Mouse (Mus musculus): Measurements from ENCODE around the gene Car8. TPM values are rescaled to one million over a fixed set of nuclear protein-coding genes. Genes with fewer than 3 reads are reported as not detected.

The Car8 gene
- total RNA-seq (2021) = 1 to 10 TPM; 2.8 to 3.8 TPM
- long read RNA-seq, experiment 1, partial matches to known transcripts = 0 of 2 reads
- long read RNA-seq, experiment 1, other reads (novel, unspliced or antisense) = 0 of 2 reads
- long read RNA-seq, experiment 2, partial matches to known transcripts = 0 of 2 reads
- long read RNA-seq, experiment 2, other reads (novel, unspliced or antisense) = 0 of 2 reads

- no peak for TF ChIP-seq CTCF (conservative IDR thresholded peaks at IDR 0.05)
- no peak within 1 kb of the TSS for H3K27ac ChIP-seq
- peak in 1 of 2 experiments; percentile 12 for DNase-seq (ENCODE audit: low spot score in 2 of 2)
- peak within 1 kb of the TSS; percentile 70 for H3K4me3 ChIP-seq
These were observed at the start of gene Car8 for GRCm38 (mm10) chr4:8238560-8239305. Car8 (minus strand) TSS chr4:8239041.

- Histone ChIP-seq H3K27ac (no peak overlapping the region), H3K4me3 (no peak overlapping the region)
- no peak for DNase-seq (ENCODE audit: low spot score in 2 of 2)
- no peak for TF ChIP-seq CTCF (conservative IDR thresholded peaks at IDR 0.05)
These were observed 46.1 kb upstream of the Car8 start for GRCm38 (mm10) chr4:8284934-8285333.

- DNase-seq (ENCODE audit: low spot score in 2 of 2) = no peak
- TF ChIP-seq CTCF (conservative IDR thresholded peaks at IDR 0.05) = no peak
These were observed 39.3 kb upstream of the Car8 start for GRCm38 (mm10) chr4:8278159-8278558.

GRCm38 (mm10) chr4:8249805-8250204 lies 11.0 kb upstream of the Car8 start:
- no peak for DNase-seq (ENCODE audit: low spot score in 2 of 2)
- Histone ChIP-seq H3K4me3 (no peak overlapping the region), H3K27ac (no peak overlapping the region)
- no peak for TF ChIP-seq CTCF (conservative IDR thresholded peaks at IDR 0.05)

More at GRCm38 (mm10) chr4:8278159-8278558, 39.3 kb upstream of the Car8 start:
- H3K4me3 ChIP-seq = no peak overlapping the region
- H3K27ac ChIP-seq = no peak overlapping the region

GRCm38 (mm10) chr4:8245495-8246063 lies 6.7 kb upstream of the Car8 start:
- H3K27ac ChIP-seq = no peak overlapping the region
- no peak for TF ChIP-seq CTCF (conservative IDR thresholded peaks at IDR 0.05)
- no peak overlapping the region for H3K4me3 ChIP-seq
- DNase-seq (ENCODE audit: low spot score in 2 of 2) = no peak

- TF ChIP-seq CTCF (conservative IDR thresholded peaks at IDR 0.05) = no peak
- Histone ChIP-seq H3K4me3 (no peak overlapping the region), H3K27ac (no peak overlapping the region)
- DNase-seq (ENCODE audit: low spot score in 2 of 2) = no peak
These were observed 6.2 kb upstream of the Car8 start for GRCm38 (mm10) chr4:8245062-8245461.

GRCm38 (mm10) chr4:8239699-8240098 lies 858 bp upstream of the Car8 start:
- H3K4me3 ChIP-seq = no peak overlapping the region

GRCm38 (mm10) chr4:8239306-8239670 lies 447 bp upstream of the Car8 start:
- TF ChIP-seq CTCF (conservative IDR thresholded peaks at IDR 0.05) = no peak

More at GRCm38 (mm10) chr4:8239699-8240098, 858 bp upstream of the Car8 start:
- DNase-seq (ENCODE audit: low spot score in 2 of 2) = no peak
- H3K27ac ChIP-seq = no peak overlapping the region
- no peak for TF ChIP-seq CTCF (conservative IDR thresholded peaks at IDR 0.05)

GRCm38 (mm10) chr4:8232393-8233111 lies 6.3 kb downstream of the Car8 start:
- Histone ChIP-seq H3K4me3 (no peak overlapping the region), H3K27ac (no peak overlapping the region)
- TF ChIP-seq CTCF (conservative IDR thresholded peaks at IDR 0.05) = no peak
- DNase-seq (ENCODE audit: low spot score in 2 of 2) = no peak

More at GRCm38 (mm10) chr4:8239306-8239670, 447 bp upstream of the Car8 start:
- DNase-seq (ENCODE audit: low spot score in 2 of 2) = no peak
- H3K27ac ChIP-seq = no peak overlapping the region
- H3K4me3 ChIP-seq = peak overlapping the region; percentile 70

- TF ChIP-seq CTCF (conservative IDR thresholded peaks at IDR 0.05) = no peak
- DNase-seq (ENCODE audit: low spot score in 2 of 2) = no peak
These were observed 7.5 kb downstream of the Car8 start for GRCm38 (mm10) chr4:8231291-8231871.

GRCm38 (mm10) chr4:8229661-8230298 lies 9.1 kb downstream of the Car8 start:
- no peak for DNase-seq (ENCODE audit: low spot score in 2 of 2)
- TF ChIP-seq CTCF (conservative IDR thresholded peaks at IDR 0.05) = no peak
- no peak overlapping the region for H3K4me3 ChIP-seq
- no peak overlapping the region for H3K27ac ChIP-seq

More at GRCm38 (mm10) chr4:8231291-8231871, 7.5 kb downstream of the Car8 start:
- Histone ChIP-seq H3K27ac (no peak overlapping the region), H3K4me3 (no peak overlapping the region)

GRCm38 (mm10) chr4:8218941-8219340 lies 19.9 kb downstream of the Car8 start:
- DNase-seq (ENCODE audit: low spot score in 2 of 2) = no peak

More at GRCm38 (mm10) chr4:8218941-8219340, 19.9 kb downstream of the Car8 start:
- TF ChIP-seq CTCF (conservative IDR thresholded peaks at IDR 0.05) = no peak
- Histone ChIP-seq H3K4me3 (no peak overlapping the region), H3K27ac (no peak overlapping the region)

Measured in layer of hippocampus, adult 2 months (tissue).